Mouse (Mus musculus): Measurements from ENCODE around the gene Lrp1. TPM values are rescaled to one million over a fixed set of nuclear protein-coding genes. Genes with fewer than 3 reads are reported as not detected.
A peak's percentile ranks its signal among the peaks of the same experiment; 100 is the strongest.

Lrp1 gene
- polyA plus RNA-seq, 1 experiment from 2014 or later, result 109 TPM

DNA sequence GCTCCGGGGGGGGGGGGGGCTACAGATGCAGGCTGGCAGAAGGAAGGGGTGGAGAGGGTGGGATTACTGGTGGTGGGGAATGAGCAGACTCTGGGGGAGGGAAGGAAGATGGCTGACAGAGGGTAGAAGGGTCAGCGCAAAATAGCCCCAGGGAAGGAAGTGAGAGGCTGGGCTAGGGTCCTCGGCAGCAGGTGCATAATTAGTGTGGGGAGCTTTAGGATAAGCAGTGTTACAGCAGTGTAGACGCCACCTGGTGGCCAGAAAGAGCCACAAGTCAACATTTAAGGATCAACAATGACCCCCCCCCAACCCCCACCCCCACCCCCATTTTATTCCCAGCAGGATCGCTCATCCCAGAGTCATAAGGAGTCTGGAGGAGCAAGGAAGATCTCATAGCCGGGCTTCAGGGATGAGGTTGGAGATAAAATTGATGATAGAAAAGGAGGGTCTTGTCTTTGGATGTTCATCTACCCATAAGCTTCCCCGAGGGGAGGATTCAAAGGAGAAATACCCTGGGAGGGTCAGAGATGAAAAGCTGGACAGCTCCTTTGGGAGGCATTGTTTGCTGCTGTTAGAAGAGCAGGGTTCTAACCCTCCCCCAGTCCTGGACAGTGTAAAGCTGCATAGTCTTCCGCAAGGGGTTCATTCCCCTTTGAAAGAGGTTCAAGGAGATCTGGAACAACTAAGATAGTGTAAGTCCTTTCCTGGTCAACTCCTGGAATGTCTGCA is 84.2 kb downstream of the Lrp1 start:
- Histone ChIP-seq H3K27me3 (replicated peaks; ENCODE audit: control insufficient read depth, insufficient read depth, low read length) (no peaks in the 10 kb centered on the region; the same call in 1 of the 2 replicates), H3K4me3 (ENCODE audit: low read length) (no peak overlapping the region), H3K4me1 (ENCODE audit: control insufficient read depth, insufficient read depth, low read depth, low read length) (peaks cover 42% of the 10 kb centered on the region), H3K4me2 (ENCODE audit: low read length) (peak overlapping the region; percentile 25), H3K9me3 (ENCODE audit: control insufficient read depth, low read length) (no peaks in the 10 kb centered on the region), H3K36me3 (ENCODE audit: control insufficient read depth, insufficient read depth, low read length) (peaks cover 19% of the 10 kb centered on the region), H3K27ac (ENCODE audit: low read depth, low read length) (peak overlapping the region; percentile 51), H3K9ac (ENCODE audit: low read depth, low read length) (peak overlapping the region; percentile 13; the same call in 1 of the 2 replicates)
- 8% methylated on average over 8 of the region's 8 CpGs for WGBS
- ATAC-seq, result peak; percentile 26; the same call in 1 of the 2 replicates

- Histone ChIP-seq H3K27ac (ENCODE audit: low read depth, low read length) (peak overlapping the region; percentile 75), H3K36me3 (ENCODE audit: control insufficient read depth, insufficient read depth, low read length) (peaks cover 8% of the 10 kb centered on the region), H3K9me3 (ENCODE audit: control insufficient read depth, low read length) (no peaks in the 10 kb centered on the region), H3K4me2 (ENCODE audit: low read length) (peak overlapping the region; percentile 94), H3K4me3 (ENCODE audit: low read length) (peak overlapping the region; percentile 69), H3K4me1 (ENCODE audit: control insufficient read depth, insufficient read depth, low read depth, low read length) (peaks cover 53% of the 10 kb centered on the region), H3K27me3 (replicated peaks; ENCODE audit: control insufficient read depth, insufficient read depth, low read length) (peaks cover 2% of the 10 kb centered on the region; the same call in 1 of the 2 replicates), H3K9ac (ENCODE audit: low read depth, low read length) (peak overlapping the region; percentile 81)
- peak; percentile 22 for ATAC-seq
- WGBS, result 2% methylated on average over 21 of the region's 30 CpGs
Measured at GRCm38 (mm10) chr10:127534929-127535384, 86.0 kb downstream of the Lrp1 start.

DNA sequence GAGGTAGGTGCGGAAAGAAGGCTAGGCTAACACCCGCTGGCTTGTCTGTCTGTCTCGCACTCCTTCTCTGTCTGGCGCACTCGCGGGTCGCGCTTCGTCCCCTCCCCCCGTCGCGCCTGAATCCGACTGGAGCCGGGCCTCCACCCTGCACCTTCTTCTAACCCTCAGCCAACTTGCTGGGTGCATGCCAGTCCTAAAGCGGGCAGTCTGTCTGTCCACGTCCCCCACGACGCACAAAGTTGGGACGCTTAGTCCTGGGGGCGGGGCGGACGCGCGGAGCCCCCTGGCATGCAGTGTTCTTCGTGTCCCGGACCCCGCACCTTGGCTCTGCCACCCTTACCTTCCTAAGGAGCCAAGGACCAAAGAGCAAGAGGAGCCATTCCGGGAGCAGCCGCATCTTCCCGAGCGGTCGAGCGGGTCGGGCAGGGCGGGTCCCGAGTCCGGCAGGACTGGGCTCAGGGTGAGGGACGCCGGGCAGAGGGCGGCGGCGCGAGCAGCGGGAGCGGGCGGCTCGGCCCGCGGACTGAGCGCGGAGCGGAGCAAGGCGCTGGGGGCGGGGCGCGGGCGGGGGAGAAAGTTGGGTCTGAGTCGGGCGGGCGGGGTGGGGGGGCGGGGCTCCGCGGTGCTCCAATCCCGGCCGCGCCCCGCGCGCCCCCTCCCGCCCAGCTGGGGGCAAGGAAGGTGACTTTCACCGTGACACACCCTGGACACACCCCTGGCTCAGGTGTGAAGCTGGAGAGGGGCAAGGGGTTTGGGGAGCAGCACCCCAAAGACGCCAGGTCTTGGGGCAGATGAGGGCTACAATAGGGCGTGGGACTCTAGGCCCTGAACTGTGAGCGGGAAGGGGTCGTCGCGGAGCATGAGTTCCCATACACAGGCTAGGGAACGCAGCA is 86.7 kb downstream of the Lrp1 start, which contains the start of gene Nxph4:
Gene Nxph4 (minus strand): TSS at position 524 of the 893 bp plus-strand sequence.
- Histone ChIP-seq H3K9me3 (ENCODE audit: control insufficient read depth, low read length) (no peaks in the 10 kb centered on the region), H3K4me1 (ENCODE audit: control insufficient read depth, insufficient read depth, low read depth, low read length) (peaks cover 56% of the 10 kb centered on the region), H3K4me3 (ENCODE audit: low read length) (peak within 1 kb of the TSS; percentile 69), H3K9ac (ENCODE audit: low read depth, low read length) (peak within 1 kb of the TSS; percentile 81), H3K4me2 (ENCODE audit: low read length) (peak within 1 kb of the TSS; percentile 94), H3K27ac (ENCODE audit: low read depth, low read length) (peak within 1 kb of the TSS; percentile 75), H3K36me3 (ENCODE audit: control insufficient read depth, insufficient read depth, low read length) (peaks cover 4% of the 10 kb centered on the region), H3K27me3 (replicated peaks; ENCODE audit: control insufficient read depth, insufficient read depth, low read length) (peaks cover 7% of the 10 kb centered on the region)
- peak; percentile 18 for ATAC-seq
- 2% methylated on average over 52 of the region's 78 CpGs for WGBS

- H3K9me3 ChIP-seq (ENCODE audit: control insufficient read depth, low read length), result no peaks in the 10 kb centered on the region
- H3K27ac ChIP-seq (ENCODE audit: low read depth, low read length), result peak overlapping the region; percentile 73
- peak overlapping the region; percentile 94 for H3K4me2 ChIP-seq (ENCODE audit: low read length)
- no peaks in the 10 kb centered on the region for H3K36me3 ChIP-seq (ENCODE audit: control insufficient read depth, insufficient read depth, low read length)
- no peak for ATAC-seq
- H3K9ac ChIP-seq (ENCODE audit: low read depth, low read length), result peak overlapping the region; percentile 51
- H3K27me3 ChIP-seq (replicated peaks; ENCODE audit: control insufficient read depth, insufficient read depth, low read length), result peaks cover 21% of the 10 kb centered on the region
- H3K4me3 ChIP-seq (ENCODE audit: low read length), result peak overlapping the region; percentile 69
- 5% methylated on average over 4 of the region's 4 CpGs for WGBS
- H3K4me1 ChIP-seq (ENCODE audit: control insufficient read depth, insufficient read depth, low read depth, low read length), result peaks cover 71% of the 10 kb centered on the region
Measured at GRCm38 (mm10) chr10:127531548-127531947, 89.4 kb downstream of the Lrp1 start.

DNA sequence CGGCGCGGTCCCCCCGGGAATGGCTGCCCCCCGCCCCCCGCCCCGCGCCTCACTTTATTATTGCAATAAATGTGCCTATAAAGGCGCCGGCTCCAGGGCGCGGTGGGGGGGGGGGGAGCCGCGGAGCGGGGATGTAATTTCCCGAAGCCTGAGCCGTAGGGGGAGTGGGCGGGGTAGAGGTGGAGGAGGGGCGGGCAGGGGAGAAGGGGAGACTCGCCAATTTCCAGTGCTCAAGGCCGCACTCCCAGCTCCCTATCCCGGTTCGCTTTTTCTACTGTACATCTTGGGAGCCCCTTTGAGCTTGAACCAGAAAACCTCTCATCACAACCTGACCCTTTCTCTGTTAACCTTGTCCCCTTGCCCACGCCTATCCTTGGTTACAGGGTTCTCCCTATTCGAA is 90.0 kb downstream of the Lrp1 start:
- Histone ChIP-seq H3K4me2 (ENCODE audit: low read length) (peak overlapping the region; percentile 94), H3K9me3 (ENCODE audit: control insufficient read depth, low read length) (no peaks in the 10 kb centered on the region), H3K27me3 (replicated peaks; ENCODE audit: control insufficient read depth, insufficient read depth, low read length) (peaks cover 24% of the 10 kb centered on the region), H3K9ac (ENCODE audit: low read depth, low read length) (peak overlapping the region; percentile 55), H3K4me3 (ENCODE audit: low read length) (peak overlapping the region; percentile 69), H3K36me3 (ENCODE audit: control insufficient read depth, insufficient read depth, low read length) (no peaks in the 10 kb centered on the region), H3K27ac (ENCODE audit: low read depth, low read length) (peak overlapping the region; percentile 73), H3K4me1 (ENCODE audit: control insufficient read depth, insufficient read depth, low read depth, low read length) (peaks cover 72% of the 10 kb centered on the region)
- ATAC-seq, result no peak
- under 1% methylated on average over 14 of the region's 25 CpGs for WGBS

- peaks cover 60% of the 10 kb centered on the region for H3K4me1 ChIP-seq (ENCODE audit: control insufficient read depth, insufficient read depth, low read depth, low read length)
- no peaks in the 10 kb centered on the region for H3K9me3 ChIP-seq (ENCODE audit: control insufficient read depth, low read length)
- H3K4me2 ChIP-seq (ENCODE audit: low read length), result peak overlapping the region; percentile 94
- WGBS, result 6% methylated on average over 17 of the region's 17 CpGs
- peak; percentile 22 for ATAC-seq
- H3K27me3 ChIP-seq (replicated peaks; ENCODE audit: control insufficient read depth, insufficient read depth, low read length), result peaks cover 24% of the 10 kb centered on the region
- peak overlapping the region; percentile 15 for H3K4me3 ChIP-seq (ENCODE audit: low read length)
- no peaks in the 10 kb centered on the region for H3K36me3 ChIP-seq (ENCODE audit: control insufficient read depth, insufficient read depth, low read length)
- H3K27ac ChIP-seq (ENCODE audit: low read depth, low read length), result peak overlapping the region; percentile 64
- peak overlapping the region; percentile 29 for H3K9ac ChIP-seq (ENCODE audit: low read depth, low read length)
Measured at GRCm38 (mm10) chr10:127527481-127527880, 93.5 kb downstream of the Lrp1 start.

- Histone ChIP-seq H3K9ac (ENCODE audit: low read depth, low read length) (peak overlapping the region; percentile 48), H3K36me3 (ENCODE audit: control insufficient read depth, insufficient read depth, low read length) (no peaks in the 10 kb centered on the region), H3K4me2 (ENCODE audit: low read length) (peak overlapping the region; percentile 94), H3K9me3 (ENCODE audit: control insufficient read depth, low read length) (no peaks in the 10 kb centered on the region), H3K27ac (ENCODE audit: low read depth, low read length) (peak overlapping the region; percentile 64), H3K4me1 (ENCODE audit: control insufficient read depth, insufficient read depth, low read depth, low read length) (peaks cover 57% of the 10 kb centered on the region), H3K27me3 (replicated peaks; ENCODE audit: control insufficient read depth, insufficient read depth, low read length) (peaks cover 24% of the 10 kb centered on the region), H3K4me3 (ENCODE audit: low read length) (peak overlapping the region; percentile 23)
- ATAC-seq, result peak; percentile 7; the same call in 1 of the 2 replicates
- WGBS, result under 1% methylated on average over 24 of the region's 26 CpGs
Measured at GRCm38 (mm10) chr10:127526681-127527080, 94.3 kb downstream of the Lrp1 start.

DNA sequence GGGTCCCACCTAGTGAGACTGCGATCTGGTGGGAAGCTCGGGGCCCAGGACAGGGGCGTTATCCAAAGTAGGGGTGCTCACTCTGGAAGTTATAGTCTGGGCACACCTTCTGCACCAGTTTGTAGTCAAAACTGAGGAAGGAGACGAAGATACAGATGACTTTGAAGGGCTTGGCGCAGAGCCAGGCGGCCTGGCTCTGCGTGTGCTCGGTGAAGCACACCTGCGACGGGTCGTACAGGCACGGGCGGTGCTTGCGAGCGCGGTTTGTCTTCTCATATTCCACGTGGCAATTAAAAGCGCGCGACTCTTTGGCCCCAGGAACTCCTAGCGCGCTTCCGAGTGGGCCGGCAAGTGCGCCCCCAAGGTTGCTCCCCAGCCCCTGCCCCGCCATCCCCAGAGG is 94.9 kb downstream of the Lrp1 start:
- no peak for ATAC-seq
- Histone ChIP-seq H3K36me3 (ENCODE audit: control insufficient read depth, insufficient read depth, low read length) (no peaks in the 10 kb centered on the region), H3K27me3 (replicated peaks; ENCODE audit: control insufficient read depth, insufficient read depth, low read length) (peaks cover 24% of the 10 kb centered on the region), H3K9ac (ENCODE audit: low read depth, low read length) (peak overlapping the region; percentile 48), H3K4me3 (ENCODE audit: low read length) (peak overlapping the region; percentile 23; the same call in 1 of the 2 replicates), H3K27ac (ENCODE audit: low read depth, low read length) (peak overlapping the region; percentile 34; the same call in 1 of the 2 replicates), H3K9me3 (ENCODE audit: control insufficient read depth, low read length) (no peaks in the 10 kb centered on the region), H3K4me1 (ENCODE audit: control insufficient read depth, insufficient read depth, low read depth, low read length) (peaks cover 58% of the 10 kb centered on the region), H3K4me2 (ENCODE audit: low read length) (peak overlapping the region; percentile 94)
- 2% methylated on average over 26 of the region's 26 CpGs for WGBS

Data from hindbrain, embryonic 16.5 days (tissue).